Mouse (Mus musculus) kidney, postnatal 25 days (tissue): ENCODE measurements around the gene Gid8.
"Not testable (repeated sequence)": the region's sequence is repeated elsewhere in the genome, so short reads cannot be mapped to it uniquely, and the experiment has no call there.

Experiments
- DNase-seq, 2 experiments: peaks; one replicate each; pipeline ENCODE4 v3.0.0; 2021; ENCODE audit warnings: mixed read lengths in 2 of 2

The Gid8 gene

GRCm38 (mm10) chr2:180710276-180711155, 599 bp downstream of the Gid8 start:
- peak in 1 of 2 experiments; percentile 36 for DNase-seq

- no peak for DNase-seq
These were observed 1.6 kb downstream of the Gid8 start for GRCm38 (mm10) chr2:180711527-180711926.

DNA sequence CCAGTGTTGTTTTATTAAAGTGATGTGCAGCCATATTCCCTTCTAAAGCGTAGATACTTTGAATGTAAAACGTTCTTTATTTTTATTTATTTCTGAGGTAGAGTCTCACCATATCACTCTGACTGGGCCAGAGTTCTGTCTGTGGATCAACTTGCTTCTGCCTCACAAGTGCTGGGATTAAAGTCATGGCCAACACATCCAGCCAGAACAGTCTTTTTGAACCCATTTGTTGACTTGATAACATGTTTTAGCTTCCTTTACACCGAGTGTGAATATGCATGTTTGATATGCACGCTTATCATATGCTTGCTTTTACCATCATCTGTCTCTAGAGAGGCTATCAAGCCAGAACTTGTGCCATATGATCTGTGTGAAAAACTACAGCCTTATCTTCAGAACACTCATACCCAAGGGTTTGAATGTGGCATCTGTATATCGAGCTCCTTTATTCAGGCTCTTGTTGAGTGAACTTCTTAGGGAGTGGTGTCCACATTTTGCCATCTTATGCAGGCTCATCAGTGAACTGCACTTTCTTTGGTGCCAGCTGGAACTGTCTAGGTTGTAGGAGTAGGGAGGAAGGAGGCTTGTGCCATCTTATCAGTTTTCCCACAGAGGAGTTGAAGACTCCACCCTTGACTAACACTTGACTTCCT, 2.2 kb downstream of the Gid8 start:
- DNase-seq, result no peak

- DNase-seq, result not testable (repeated sequence)
These were observed 12.8 kb downstream of the Gid8 start for GRCm38 (mm10) chr2:180722748-180723147.

- no peak for DNase-seq
These were observed 13.9 kb downstream of the Gid8 start for GRCm38 (mm10) chr2:180723865-180724264.

DNA sequence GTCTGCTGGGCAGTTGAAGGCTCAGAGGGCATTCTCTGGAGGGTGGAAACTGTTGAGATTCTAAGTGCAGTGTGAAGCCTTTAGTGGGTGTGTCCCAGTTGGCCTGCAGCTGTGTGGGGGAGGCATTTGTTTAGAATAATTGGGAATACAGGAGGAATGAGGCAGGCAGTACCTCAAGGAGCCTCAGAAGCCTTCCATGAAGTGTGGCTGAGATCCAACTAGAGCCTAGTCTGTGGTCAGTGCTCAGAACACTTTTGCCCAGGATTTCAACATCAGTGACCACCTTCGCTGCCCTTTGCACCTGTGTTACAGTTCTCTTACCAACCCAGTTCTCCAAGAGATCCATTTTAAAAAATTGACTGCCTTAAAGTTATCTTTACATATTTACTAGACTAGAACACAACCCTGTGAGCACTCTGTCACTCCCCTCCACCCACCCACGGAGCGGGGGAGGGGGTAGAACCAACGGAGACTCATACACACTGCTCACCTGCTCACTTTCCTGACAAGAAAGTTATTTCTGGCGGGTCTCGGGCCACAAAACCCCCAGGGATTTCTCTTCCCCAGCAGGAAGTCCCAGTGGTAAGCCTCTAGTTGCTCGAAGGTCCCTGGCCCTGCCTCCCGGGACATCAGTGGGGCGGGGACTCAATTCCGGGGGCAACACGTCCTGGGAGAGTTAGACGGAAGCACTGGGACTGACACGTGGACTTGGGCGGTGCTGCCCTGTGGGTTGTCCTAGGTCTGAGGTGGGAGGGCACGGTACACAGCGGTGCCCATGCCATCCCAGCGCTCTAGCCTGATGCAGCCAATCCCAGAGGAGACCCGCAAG, 14.9 kb downstream of the Gid8 start, which contains the start of gene Slc17a9:
Gene Slc17a9, plus strand, starts transcription at position 679 of the 829 bp plus-strand sequence.
- peak; percentile 70 to 90 for DNase-seq

- no peak for DNase-seq
These were observed 15.5 kb downstream of the Gid8 start for GRCm38 (mm10) chr2:180725414-180725778.

GRCm38 (mm10) chr2:180725856-180726629, 16.1 kb downstream of the Gid8 start:
- no peak for DNase-seq

DNA sequence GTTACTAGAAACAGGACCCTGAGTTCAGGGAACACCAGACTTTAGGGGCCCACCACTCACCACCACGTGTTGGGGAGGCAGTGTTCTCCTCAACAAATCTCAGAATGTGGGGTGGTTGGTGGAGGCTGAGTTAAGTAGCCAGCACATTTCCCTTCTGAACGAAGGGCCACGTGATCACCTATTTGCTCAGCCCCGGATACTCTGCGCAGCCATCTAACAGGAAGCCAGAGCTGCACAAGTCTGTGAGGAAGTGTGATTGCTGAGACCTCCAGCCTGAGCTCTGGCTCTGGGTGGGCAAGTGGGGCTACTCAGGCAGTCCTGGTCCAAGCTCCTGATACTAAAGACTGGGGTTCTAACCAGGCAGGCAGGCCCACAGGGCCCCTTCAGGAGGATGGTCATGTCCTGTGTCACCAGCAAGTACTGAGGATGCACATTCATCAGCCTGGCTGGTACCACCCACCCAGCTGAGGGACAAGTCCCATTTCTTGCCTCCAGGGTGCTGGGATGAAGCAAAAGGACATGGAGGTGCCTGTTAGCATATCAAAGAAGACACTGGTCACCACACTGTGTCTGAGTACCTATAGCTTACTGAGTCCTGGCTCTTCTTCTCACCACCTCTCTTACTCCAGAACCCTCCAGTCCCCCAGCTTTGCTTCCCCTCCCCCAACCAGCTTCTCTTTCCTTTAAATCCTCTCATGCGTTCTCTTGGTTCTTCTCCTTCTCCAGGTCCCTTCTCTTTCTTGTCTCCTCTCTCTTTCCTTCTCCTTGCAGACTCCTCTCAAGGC, 16.9 kb downstream of the Gid8 start:
- DNase-seq, result no peak

DNA sequence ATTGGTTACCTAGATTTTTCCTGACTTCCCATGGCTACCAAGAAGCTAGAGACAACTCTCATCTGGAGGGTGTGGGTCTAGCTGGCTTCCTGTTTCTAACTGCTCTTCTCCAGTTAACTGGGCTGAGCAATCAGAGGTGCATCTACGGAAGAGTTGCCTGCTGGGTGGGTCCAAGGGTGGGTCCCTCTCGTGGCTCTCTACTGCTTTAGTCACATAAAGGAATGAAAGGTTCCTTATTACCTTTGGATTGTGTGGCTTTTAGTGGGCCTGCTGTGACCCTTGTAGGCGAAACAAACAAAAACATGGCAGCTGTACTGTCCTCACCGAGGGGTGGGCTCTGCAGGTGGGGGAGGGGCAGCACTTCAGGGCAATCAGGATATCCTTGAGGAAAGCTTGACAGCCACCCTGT, 17.7 kb downstream of the Gid8 start:
- DNase-seq, result no peak

- peak in 1 of 2 experiments; percentile 39 for DNase-seq
These were observed 21.1 kb downstream of the Gid8 start for GRCm38 (mm10) chr2:180731036-180731435.

DNA sequence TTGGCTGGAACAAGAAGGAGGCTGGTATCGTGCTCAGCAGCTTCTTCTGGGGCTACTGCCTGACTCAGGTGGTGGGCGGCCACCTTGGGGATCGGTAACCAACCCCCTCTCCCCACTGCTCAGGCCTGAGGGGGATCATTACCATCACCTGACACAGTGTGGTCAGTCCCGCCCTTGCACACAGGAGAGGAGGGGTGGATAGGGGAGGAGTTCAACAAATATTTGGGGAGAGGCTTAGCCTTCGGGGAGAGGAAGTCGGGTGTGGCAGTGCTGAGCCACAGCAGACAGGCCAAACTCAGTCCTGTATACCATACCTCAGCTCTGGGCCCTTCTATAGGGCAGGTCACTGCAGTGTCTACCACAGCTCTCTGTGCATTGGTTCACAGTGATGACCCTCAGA, 22.1 kb downstream of the Gid8 start:
- DNase-seq, result no peak

DNA sequence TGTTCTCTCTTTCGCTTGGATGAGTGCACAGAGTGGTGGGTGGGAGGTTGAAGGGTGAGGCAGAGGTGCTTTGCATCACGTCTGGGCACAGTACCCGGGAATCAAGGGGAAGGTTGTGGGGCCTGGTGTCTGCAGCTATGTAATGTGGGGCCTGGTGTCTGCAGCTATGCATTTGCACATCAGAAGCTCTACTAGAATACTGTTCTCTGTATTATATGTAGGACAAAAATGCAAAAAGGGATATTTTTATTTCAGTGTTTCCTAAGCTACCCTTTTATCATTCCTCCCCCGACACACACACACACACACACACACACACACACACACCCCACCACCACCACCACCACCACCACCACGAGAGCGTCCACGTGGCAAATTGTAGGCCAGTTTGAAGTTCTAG, 25.3 kb downstream of the Gid8 start:
- no peak for DNase-seq

- no peak for DNase-seq
These were observed 28.1 kb downstream of the Gid8 start for GRCm38 (mm10) chr2:180737984-180738383.

- no peak for DNase-seq
These were observed 30.4 kb downstream of the Gid8 start for GRCm38 (mm10) chr2:180740349-180740748.

DNA sequence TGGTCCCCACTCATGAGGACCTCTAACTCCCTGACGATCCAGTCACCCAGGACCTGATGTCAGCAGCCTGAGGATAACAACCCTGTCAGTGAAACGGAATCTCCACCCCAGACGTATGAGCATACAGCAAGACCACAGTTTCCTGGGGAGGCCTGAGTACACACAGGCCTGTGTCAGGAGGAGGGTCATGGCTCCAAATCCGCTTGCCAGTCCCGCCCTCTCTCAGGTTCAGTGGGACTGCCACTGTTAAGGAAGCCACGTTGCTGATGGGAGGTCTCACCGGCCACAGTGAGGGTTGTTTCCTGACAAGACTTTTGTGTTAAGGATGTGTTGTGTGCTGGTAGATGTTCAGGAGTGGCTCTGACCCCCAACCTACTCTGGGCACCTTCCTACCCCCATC, 31.5 kb downstream of the Gid8 start:
- no peak for DNase-seq

DNA sequence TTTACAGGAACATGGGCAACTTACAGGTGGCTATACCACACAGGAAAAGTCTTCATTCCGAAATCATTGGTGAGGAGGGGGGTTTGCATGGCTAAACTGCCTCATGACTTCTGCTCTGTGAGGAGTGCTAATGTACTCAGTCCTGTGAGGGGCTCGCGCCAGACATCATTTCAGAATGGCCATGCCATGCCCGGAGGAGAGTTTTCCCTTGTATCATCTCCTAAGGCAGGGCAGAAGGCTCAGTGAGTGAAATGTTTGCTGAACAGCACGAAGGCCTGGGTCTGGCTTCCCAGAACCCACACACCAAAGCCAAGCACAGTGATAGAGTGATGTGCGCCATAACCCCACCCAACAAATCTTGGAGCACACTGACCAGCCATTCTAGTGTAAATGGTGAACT, 32.9 kb downstream of the Gid8 start:
- DNase-seq, result peak in 1 of 2 experiments; percentile 2

GRCm38 (mm10) chr2:180743321-180743720, 33.4 kb downstream of the Gid8 start:
- no peak for DNase-seq

DNA sequence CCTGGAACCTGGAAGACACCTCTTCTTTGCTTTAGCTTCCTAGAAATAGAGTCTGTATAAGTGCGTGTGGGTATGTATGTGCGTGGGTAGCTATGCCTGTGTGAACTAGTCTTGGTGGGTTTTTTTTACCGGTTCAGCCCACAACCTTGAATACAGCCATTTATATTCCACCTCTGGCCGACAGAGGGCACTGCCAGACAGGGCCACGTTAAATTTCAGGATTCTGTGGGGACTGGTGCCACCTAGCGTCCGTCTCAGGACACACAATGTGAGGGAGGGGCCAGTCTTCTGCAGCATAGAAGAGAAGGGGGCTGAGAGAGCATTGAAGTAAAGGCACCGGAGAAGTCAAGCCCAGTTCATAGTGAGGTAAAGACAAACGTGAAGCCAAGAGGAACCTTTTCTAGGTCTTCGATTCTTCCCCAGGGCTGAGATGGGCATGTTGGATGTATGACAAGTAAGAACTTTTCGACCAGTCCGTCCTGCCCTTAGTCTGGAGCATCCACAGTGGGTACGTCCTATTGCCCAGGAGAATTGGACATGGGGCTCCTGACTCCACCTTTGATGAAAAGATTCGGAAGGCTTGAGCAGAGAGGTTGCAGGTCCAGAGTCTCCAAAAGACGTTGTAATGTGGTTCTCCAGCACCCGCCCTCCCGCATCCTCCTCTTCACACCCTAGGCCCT, 35.5 kb downstream of the Gid8 start:
- peak; percentile 83 to 92 for DNase-seq

- peak in 1 of 2 experiments; percentile 23 for DNase-seq
These were observed 36.8 kb downstream of the Gid8 start for GRCm38 (mm10) chr2:180746569-180747192.
